Mouse (Mus musculus) layer of hippocampus, adult 9-10 months (tissue): Measurements from ENCODE around the gene Arhgef12.

ENCODE experiments used
- DNase-seq: peaks from one replicate; pipeline ENCODE4 v3.0.0; 2022; ENCODE audit warnings: low spot score

The Arhgef12 gene

GRCm38 (mm10) chr9:43076163-43076562 lies 30.9 kb downstream of the Arhgef12 start:
- no peak for DNase-seq

- DNase-seq: no peak
These were observed 32.4 kb downstream of the Arhgef12 start for GRCm38 (mm10) chr9:43074611-43075010.

GRCm38 (mm10) chr9:43071741-43072140 lies 35.3 kb downstream of the Arhgef12 start:
- no peak for DNase-seq

- no peak for DNase-seq
These were observed 35.9 kb downstream of the Arhgef12 start for GRCm38 (mm10) chr9:43071176-43071575.

GRCm38 (mm10) chr9:43070566-43070965 lies 36.5 kb downstream of the Arhgef12 start:
- DNase-seq: no peak

- DNase-seq: no peak
These were observed 36.9 kb downstream of the Arhgef12 start for GRCm38 (mm10) chr9:43070153-43070552.

- DNase-seq: no peak
These were observed 39.1 kb downstream of the Arhgef12 start for GRCm38 (mm10) chr9:43067896-43068295.

- no peak for DNase-seq
These were observed 41.8 kb downstream of the Arhgef12 start for GRCm38 (mm10) chr9:43065231-43065630.

GRCm38 (mm10) chr9:43061545-43061944 lies 45.5 kb downstream of the Arhgef12 start:
- DNase-seq: no peak

GRCm38 (mm10) chr9:43050391-43050790 lies 56.6 kb downstream of the Arhgef12 start:
- DNase-seq: no peak

GRCm38 (mm10) chr9:43044481-43044880 lies 62.6 kb downstream of the Arhgef12 start:
- no peak for DNase-seq

GRCm38 (mm10) chr9:43038466-43038865 lies 68.6 kb downstream of the Arhgef12 start:
- no peak for DNase-seq

- DNase-seq: no peak
These were observed 71.8 kb downstream of the Arhgef12 start for GRCm38 (mm10) chr9:43035208-43035607.

GRCm38 (mm10) chr9:43034273-43034672 lies 72.8 kb downstream of the Arhgef12 start:
- no peak for DNase-seq

- DNase-seq: no peak
These were observed 79.3 kb downstream of the Arhgef12 start for GRCm38 (mm10) chr9:43027757-43028156.

GRCm38 (mm10) chr9:43021515-43022251 lies 85.4 kb downstream of the Arhgef12 start:
- DNase-seq: no peak

- DNase-seq: no peak
These were observed 87.4 kb downstream of the Arhgef12 start for GRCm38 (mm10) chr9:43019656-43020055.

GRCm38 (mm10) chr9:43015786-43016185 lies 91.3 kb downstream of the Arhgef12 start:
- DNase-seq: no peak

GRCm38 (mm10) chr9:43015366-43015765 lies 91.7 kb downstream of the Arhgef12 start:
- DNase-seq: peak; percentile 30

- no peak for DNase-seq
These were observed 92.2 kb downstream of the Arhgef12 start for GRCm38 (mm10) chr9:43014886-43015285.

GRCm38 (mm10) chr9:43012541-43012940 lies 94.5 kb downstream of the Arhgef12 start:
- DNase-seq: no peak

GRCm38 (mm10) chr9:43011061-43011460 lies 96.0 kb downstream of the Arhgef12 start:
- DNase-seq: peak; percentile 21

GRCm38 (mm10) chr9:43003881-43004280 lies 103.2 kb downstream of the Arhgef12 start:
- no peak for DNase-seq

- DNase-seq: no peak
These were observed 104.0 kb downstream of the Arhgef12 start for GRCm38 (mm10) chr9:43003017-43003416.
